Mouse (Mus musculus): ENCODE measurements around the gene Sez6. TPM values are rescaled to one million over a fixed set of nuclear protein-coding genes. Genes with fewer than 3 reads are reported as not detected.

The Sez6 gene
- polyA plus RNA-seq, 1 experiment from 2014 or later: 1.5 TPM

- Histone ChIP-seq H3K9ac (replicated peaks; ENCODE audit: low read length) (no peak overlapping the region), H3K4me3 (ENCODE audit: low read depth, low read length) (no peak overlapping the region), H3K27me3 (ENCODE audit: control insufficient read depth, insufficient read depth, low read length) (peaks cover 3% of the 10 kb centered on the region), H3K27ac (replicated peaks; ENCODE audit: low read depth, low read length) (no peak overlapping the region), H3K9me3 (replicated peaks; ENCODE audit: control insufficient read depth, low read length) (no peaks in the 10 kb centered on the region), H3K36me3 (replicated peaks; ENCODE audit: control insufficient read depth, insufficient read depth, low read depth, low read length) (no peaks in the 10 kb centered on the region), H3K4me1 (ENCODE audit: control insufficient read depth, insufficient read depth, low read length) (no peaks in the 10 kb centered on the region; the same call in 1 of the 2 replicates), H3K4me2 (ENCODE audit: low read depth, low read length) (no peak overlapping the region)
- 45% methylated on average over 9 of the region's 9 CpGs for WGBS
- no peak for ATAC-seq (replicated peaks; ENCODE audit: insufficient number of reproducible peaks, low FRiP score, low TSS enrichment, low read depth)
- no peak for DNase-seq (ENCODE audit: low spot score)
These were observed 4.6 kb upstream of the Sez6 start for GRCm38 (mm10) chr11:77925836-77926657.

GRCm38 (mm10) chr11:77926666-77927065 lies 3.9 kb upstream of the Sez6 start:
- Histone ChIP-seq H3K9me3 (replicated peaks; ENCODE audit: control insufficient read depth, low read length) (no peaks in the 10 kb centered on the region), H3K27me3 (ENCODE audit: control insufficient read depth, insufficient read depth, low read length) (peaks cover 10% of the 10 kb centered on the region), H3K4me2 (ENCODE audit: low read depth, low read length) (no peak overlapping the region), H3K4me1 (ENCODE audit: control insufficient read depth, insufficient read depth, low read length) (no peaks in the 10 kb centered on the region; the same call in 1 of the 2 replicates), H3K4me3 (ENCODE audit: low read depth, low read length) (no peak overlapping the region), H3K27ac (replicated peaks; ENCODE audit: low read depth, low read length) (no peak overlapping the region), H3K36me3 (replicated peaks; ENCODE audit: control insufficient read depth, insufficient read depth, low read depth, low read length) (no peaks in the 10 kb centered on the region), H3K9ac (replicated peaks; ENCODE audit: low read length) (no peak overlapping the region)
- DNase-seq (ENCODE audit: low spot score) (no peak), ATAC-seq (replicated peaks; ENCODE audit: insufficient number of reproducible peaks, low FRiP score, low TSS enrichment, low read depth) (no peak)
- 23% methylated on average over 9 of the region's 9 CpGs for WGBS

GRCm38 (mm10) chr11:77927837-77928236 lies 2.8 kb upstream of the Sez6 start:
- no peaks in the 10 kb centered on the region for H3K36me3 ChIP-seq (replicated peaks; ENCODE audit: control insufficient read depth, insufficient read depth, low read depth, low read length)
- no peak overlapping the region for H3K4me2 ChIP-seq (ENCODE audit: low read depth, low read length)
- ATAC-seq (replicated peaks; ENCODE audit: insufficient number of reproducible peaks, low FRiP score, low TSS enrichment, low read depth) (no peak), DNase-seq (ENCODE audit: low spot score) (no peak)
- H3K9ac ChIP-seq (replicated peaks; ENCODE audit: low read length): no peak overlapping the region
- no peaks in the 10 kb centered on the region for H3K9me3 ChIP-seq (replicated peaks; ENCODE audit: control insufficient read depth, low read length)
- peaks cover 20% of the 10 kb centered on the region for H3K27me3 ChIP-seq (ENCODE audit: control insufficient read depth, insufficient read depth, low read length)
- H3K4me3 ChIP-seq (ENCODE audit: low read depth, low read length): no peak overlapping the region
- H3K4me1 ChIP-seq (ENCODE audit: control insufficient read depth, insufficient read depth, low read length): no peaks in the 10 kb centered on the region; the same call in 1 of the 2 replicates
- no peak overlapping the region for H3K27ac ChIP-seq (replicated peaks; ENCODE audit: low read depth, low read length)
- 68% methylated on average over 5 of the region's 5 CpGs for WGBS

DNA sequence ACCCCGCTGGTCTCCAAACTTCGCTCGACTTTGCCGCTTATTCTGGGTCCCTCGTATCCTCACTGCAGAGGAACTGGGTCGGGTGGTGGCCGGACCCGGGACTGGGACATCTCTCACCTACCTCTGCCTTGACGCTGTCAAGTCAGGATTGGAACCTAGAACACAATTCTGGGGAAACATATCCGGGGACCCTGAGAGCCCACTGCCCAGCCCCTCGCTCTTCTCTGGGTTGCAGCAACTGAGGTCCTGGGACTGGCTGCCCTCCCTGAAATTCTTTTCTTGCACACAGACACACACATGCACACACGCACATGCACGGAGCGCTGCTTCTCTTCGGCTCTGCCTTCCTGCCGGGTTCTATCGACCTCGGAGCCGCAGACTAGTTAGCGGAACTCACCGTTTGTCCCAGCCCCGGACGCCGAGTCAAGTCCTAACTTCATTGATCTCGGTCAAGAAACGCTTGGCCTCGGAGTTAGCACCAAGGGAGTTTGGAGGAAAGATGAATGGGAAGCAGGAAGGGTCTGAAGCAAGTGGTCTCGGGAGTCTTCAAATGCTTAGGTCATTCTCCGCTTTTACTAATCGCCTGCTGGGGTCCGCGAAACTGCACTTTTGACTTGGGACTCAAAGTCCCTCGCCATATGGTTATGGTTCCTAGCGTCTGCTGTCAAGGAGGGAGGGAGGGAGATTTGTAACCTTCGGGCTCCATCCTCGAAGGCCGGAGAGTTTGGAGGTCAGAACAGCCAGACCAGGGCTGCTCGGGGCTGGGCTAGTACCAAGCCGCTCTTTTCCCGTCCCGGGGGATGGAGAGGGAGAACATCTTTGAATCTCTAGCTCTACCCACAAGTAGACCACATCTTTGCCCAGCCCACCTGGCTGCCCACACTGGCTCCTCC lies 1.2 kb downstream of the Sez6 start:
- ATAC-seq (replicated peaks; ENCODE audit: insufficient number of reproducible peaks, low FRiP score, low TSS enrichment, low read depth) (no peak), DNase-seq (ENCODE audit: low spot score) (peak; percentile 23)
- WGBS: 1% methylated on average over 41 of the region's 41 CpGs
- Histone ChIP-seq H3K9ac (replicated peaks; ENCODE audit: low read length) (no peak overlapping the region; the same call in 1 of the 2 replicates), H3K27me3 (ENCODE audit: control insufficient read depth, insufficient read depth, low read length) (peaks cover 40% of the 10 kb centered on the region), H3K4me3 (ENCODE audit: low read depth, low read length) (peak overlapping the region; percentile 50), H3K36me3 (replicated peaks; ENCODE audit: control insufficient read depth, insufficient read depth, low read depth, low read length) (no peaks in the 10 kb centered on the region), H3K4me2 (ENCODE audit: low read depth, low read length) (peak overlapping the region; percentile 99), H3K4me1 (ENCODE audit: control insufficient read depth, insufficient read depth, low read length) (no peaks in the 10 kb centered on the region; the same call in 1 of the 2 replicates), H3K9me3 (replicated peaks; ENCODE audit: control insufficient read depth, low read length) (no peaks in the 10 kb centered on the region), H3K27ac (replicated peaks; ENCODE audit: low read depth, low read length) (no peak overlapping the region)

- Histone ChIP-seq H3K9me3 (replicated peaks; ENCODE audit: control insufficient read depth, low read length) (no peaks in the 10 kb centered on the region), H3K4me2 (ENCODE audit: low read depth, low read length) (no peak overlapping the region), H3K4me3 (ENCODE audit: low read depth, low read length) (no peak overlapping the region), H3K36me3 (replicated peaks; ENCODE audit: control insufficient read depth, insufficient read depth, low read depth, low read length) (no peaks in the 10 kb centered on the region), H3K9ac (replicated peaks; ENCODE audit: low read length) (no peak overlapping the region), H3K27ac (replicated peaks; ENCODE audit: low read depth, low read length) (no peak overlapping the region), H3K4me1 (ENCODE audit: control insufficient read depth, insufficient read depth, low read length) (no peaks in the 10 kb centered on the region; the same call in 1 of the 2 replicates), H3K27me3 (ENCODE audit: control insufficient read depth, insufficient read depth, low read length) (peaks cover 42% of the 10 kb centered on the region)
- DNase-seq (ENCODE audit: low spot score): no peak
- 44% methylated on average over 5 of the region's 5 CpGs for WGBS
- ATAC-seq (replicated peaks; ENCODE audit: insufficient number of reproducible peaks, low FRiP score, low TSS enrichment, low read depth): no peak
These were observed 2.0 kb downstream of the Sez6 start for GRCm38 (mm10) chr11:77932576-77932975.

DNA sequence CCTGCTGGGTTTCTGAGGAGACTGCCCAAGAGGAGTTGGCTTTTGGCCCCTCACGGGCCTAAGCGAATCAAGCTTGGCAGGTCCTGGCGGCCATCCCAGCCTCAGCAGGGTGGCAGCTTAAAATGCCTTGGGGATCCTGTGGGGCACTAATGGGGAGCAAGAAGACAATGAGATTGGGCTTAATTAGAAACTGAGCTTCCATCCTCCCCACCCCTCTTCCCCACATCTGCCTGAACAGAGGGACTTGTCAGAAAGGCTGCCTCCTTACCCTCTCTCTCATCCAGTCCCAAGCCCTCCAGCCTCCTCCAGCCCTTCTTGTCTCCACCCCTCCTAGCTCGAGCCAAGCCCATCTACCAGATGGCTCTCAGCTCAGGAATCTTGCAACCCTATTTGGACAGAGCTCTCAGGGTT lies 3.5 kb downstream of the Sez6 start:
- WGBS: 0% methylated on average over 4 of the region's 4 CpGs
- no peaks in the 10 kb centered on the region for H3K36me3 ChIP-seq (replicated peaks; ENCODE audit: control insufficient read depth, insufficient read depth, low read depth, low read length)
- H3K4me2 ChIP-seq (ENCODE audit: low read depth, low read length): no peak overlapping the region
- no peak overlapping the region for H3K4me3 ChIP-seq (ENCODE audit: low read depth, low read length)
- ATAC-seq (replicated peaks; ENCODE audit: insufficient number of reproducible peaks, low FRiP score, low TSS enrichment, low read depth): no peak
- no peaks in the 10 kb centered on the region; the same call in 1 of the 2 replicates for H3K4me1 ChIP-seq (ENCODE audit: control insufficient read depth, insufficient read depth, low read length)
- no peak for DNase-seq (ENCODE audit: low spot score)
- no peak overlapping the region for H3K9ac ChIP-seq (replicated peaks; ENCODE audit: low read length)
- no peaks in the 10 kb centered on the region for H3K9me3 ChIP-seq (replicated peaks; ENCODE audit: control insufficient read depth, low read length)
- H3K27ac ChIP-seq (replicated peaks; ENCODE audit: low read depth, low read length): no peak overlapping the region
- H3K27me3 ChIP-seq (ENCODE audit: control insufficient read depth, insufficient read depth, low read length): peaks cover 42% of the 10 kb centered on the region

GRCm38 (mm10) chr11:77934568-77935311 lies 4.1 kb downstream of the Sez6 start:
- Histone ChIP-seq H3K9me3 (replicated peaks; ENCODE audit: control insufficient read depth, low read length) (no peaks in the 10 kb centered on the region), H3K4me1 (ENCODE audit: control insufficient read depth, insufficient read depth, low read length) (no peaks in the 10 kb centered on the region; the same call in 1 of the 2 replicates), H3K4me2 (ENCODE audit: low read depth, low read length) (no peak overlapping the region), H3K27ac (replicated peaks; ENCODE audit: low read depth, low read length) (no peak overlapping the region), H3K9ac (replicated peaks; ENCODE audit: low read length) (no peak overlapping the region), H3K27me3 (ENCODE audit: control insufficient read depth, insufficient read depth, low read length) (peaks cover 42% of the 10 kb centered on the region), H3K4me3 (ENCODE audit: low read depth, low read length) (no peak overlapping the region), H3K36me3 (replicated peaks; ENCODE audit: control insufficient read depth, insufficient read depth, low read depth, low read length) (no peaks in the 10 kb centered on the region)
- no peak for ATAC-seq (replicated peaks; ENCODE audit: insufficient number of reproducible peaks, low FRiP score, low TSS enrichment, low read depth)
- DNase-seq (ENCODE audit: low spot score): no peak
- 38% methylated on average over 5 of the region's 5 CpGs for WGBS
